Mouse (Mus musculus) mouse trophoblast stem cell (cell line): ENCODE data around the gene Romo1.
"Not testable (repeated sequence)": the region's sequence is repeated elsewhere in the genome, so short reads cannot be mapped to it uniquely, and the experiment has no call there.

ENCODE experiments used
- in situ Hi-C, 2 experiments: fragments of 300-500 bp; cut with MseI, MboI; formaldehyde crosslinking; loops; 2 replicates in 1 of 2; 3 replicates in 1 of 2; pipeline ENCODE4 v1.15.1; 2025

Romo1 gene

DNA sequence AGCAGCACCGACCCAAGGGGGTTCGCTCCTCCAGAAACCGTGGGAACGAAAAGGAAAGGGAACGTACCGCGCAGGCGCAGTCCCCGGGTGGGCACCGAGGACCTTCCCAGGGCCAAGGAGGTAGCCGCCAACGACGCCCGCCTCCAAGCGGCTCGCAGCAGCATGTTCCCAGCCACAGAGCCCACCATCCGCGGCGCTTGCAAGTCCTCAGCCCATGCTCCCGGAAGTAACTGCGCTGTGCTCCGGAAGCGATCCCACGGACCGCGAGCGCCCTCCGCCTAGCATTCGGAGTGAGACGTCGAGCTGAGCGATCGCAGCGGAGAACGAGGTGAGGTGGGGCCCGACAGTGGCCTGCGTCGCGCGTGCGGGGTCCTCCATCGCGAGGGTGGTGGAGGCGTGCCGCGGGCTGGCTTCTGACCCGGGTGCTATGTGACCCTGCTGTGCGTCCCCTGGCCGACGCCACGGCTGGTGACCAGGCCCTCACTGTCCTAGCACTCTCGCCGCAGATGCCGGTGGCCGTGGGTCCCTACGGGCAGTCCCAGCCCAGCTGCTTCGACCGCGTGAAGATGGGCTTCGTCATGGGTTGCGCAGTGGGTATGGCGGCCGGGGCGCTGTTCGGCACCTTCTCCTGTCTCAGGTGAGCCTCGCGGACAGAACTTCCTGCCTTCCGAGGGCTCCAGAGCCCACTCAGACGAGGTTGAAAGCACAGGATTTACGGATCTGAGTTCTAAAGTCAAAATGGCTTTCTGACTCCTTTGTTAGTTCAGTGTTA is at the start of gene Romo1, which contains the start of gene Nfs1:
Gene Romo1, plus strand, starts transcription at position 87 of the 772 bp plus-strand sequence.
Gene Nfs1, minus strand, starts transcription at position 234 of the 772 bp plus-strand sequence.
- in situ Hi-C loops = no loop called here

DNA sequence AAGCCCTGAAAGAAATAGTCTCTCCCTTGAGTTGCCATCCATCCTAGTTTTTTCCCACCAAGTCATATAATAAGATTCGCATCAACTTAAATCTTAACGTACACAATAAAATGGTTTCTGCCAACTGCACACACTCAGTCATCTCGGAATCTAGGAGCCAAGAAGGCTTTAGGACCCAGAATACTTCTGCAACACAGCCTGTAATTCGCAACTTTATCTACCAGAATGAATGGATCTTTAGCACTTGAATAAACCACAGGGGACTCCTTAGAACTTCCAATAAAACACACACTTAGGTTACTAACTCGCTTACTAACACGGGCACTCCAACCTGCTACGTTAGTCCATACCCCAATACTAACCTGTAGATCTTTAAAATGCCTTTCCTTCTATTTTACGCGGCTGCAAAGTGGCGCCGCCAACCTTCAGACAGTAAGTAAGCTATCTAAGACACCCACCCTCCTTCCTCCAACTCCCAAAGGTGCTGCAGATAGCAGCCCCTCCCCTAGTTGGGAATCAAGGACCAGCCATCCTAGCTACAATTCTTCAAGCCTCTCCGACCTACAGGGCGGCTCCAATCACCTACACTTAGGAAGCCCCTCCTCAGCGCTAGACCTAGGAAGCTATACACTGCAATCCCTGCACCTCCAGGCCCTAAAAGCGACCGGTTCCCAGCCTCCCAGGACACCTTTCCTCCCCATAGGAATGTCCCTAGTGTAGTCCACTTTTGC is 33.0 kb upstream of the Romo1 start:
- in situ Hi-C loops = no loop called here

DNA sequence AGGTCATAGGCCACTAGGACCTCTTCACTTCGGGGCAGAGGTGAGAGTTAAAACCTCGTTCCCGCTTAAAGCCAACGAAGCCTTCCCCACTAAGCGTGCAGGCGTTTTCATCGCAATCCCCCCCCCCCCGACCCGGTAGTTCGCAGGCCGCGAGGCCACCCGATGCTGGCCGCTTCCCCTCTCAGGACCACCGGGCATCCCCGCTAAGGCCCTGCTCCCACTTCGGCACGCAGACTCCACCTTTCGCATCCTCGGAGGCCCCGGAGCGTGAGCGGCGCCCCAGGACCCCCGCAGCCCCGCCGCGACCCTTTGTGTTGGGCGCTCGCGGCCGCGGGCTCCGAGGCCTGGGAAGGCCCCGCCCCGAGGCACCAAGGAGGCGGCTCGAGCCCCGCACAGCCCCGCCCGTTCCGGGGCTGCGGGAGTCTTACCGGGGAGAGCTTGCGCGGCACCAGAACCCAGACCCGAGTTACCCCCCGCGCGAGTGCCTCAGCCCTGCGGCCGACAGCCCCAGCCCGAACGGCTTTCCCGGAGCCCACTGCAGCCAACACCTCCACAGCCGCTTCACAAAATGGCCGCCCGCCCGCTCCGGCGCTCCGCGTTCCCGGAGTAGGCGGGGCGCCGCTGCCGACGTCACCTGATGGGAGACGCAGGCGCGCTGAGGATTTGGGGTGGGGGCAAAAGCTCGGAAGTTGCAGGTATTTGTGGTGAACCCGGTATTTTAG is 32.3 kb upstream of the Romo1 start, which contains the start of the genes Cpne1 and Rbm12:
Gene Cpne1, minus strand, starts transcription at position 608 of the 722 bp plus-strand sequence.
Gene Rbm12, minus strand, starts transcription at position 621 of the 722 bp plus-strand sequence.
- in situ Hi-C loops = no loop called here

DNA sequence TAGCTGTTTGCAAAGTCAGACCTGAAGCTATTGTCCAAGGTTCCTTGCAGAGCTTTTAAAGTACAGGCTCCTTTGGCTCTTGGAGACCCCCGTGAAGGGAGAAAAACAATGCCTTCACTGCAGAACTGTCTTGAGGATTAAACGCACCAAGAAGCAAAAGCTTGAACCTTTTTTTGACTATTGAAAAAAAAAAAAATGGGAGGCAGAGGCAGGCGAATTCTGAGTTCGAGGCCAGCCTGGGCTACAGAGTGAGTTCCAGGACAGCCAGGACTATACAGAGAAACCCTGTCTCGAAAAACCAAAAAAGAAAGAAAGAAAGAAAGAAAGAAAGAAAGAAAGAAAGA is 31.8 kb upstream of the Romo1 start:
- in situ Hi-C loops = not testable (repeated sequence)

DNA sequence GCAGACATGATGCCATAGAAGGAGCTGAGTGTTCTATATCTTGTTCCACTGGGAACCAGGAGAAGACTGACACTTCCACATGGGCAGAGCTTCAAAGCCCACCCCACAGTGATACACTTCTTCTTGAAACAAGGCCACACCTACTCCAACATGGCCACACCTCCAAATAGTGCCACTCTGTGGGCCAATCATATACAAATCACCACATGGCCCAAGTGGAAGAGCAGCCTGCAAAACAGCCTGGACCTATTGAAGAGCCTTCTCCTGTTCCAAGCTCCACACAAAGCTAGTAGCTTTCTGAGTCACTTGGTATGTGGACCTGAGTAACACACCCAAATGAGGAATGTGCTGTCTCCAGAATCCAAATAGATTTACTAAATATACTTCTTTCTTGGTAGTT is 24.3 kb upstream of the Romo1 start:
- in situ Hi-C loops = no loop called here

DNA sequence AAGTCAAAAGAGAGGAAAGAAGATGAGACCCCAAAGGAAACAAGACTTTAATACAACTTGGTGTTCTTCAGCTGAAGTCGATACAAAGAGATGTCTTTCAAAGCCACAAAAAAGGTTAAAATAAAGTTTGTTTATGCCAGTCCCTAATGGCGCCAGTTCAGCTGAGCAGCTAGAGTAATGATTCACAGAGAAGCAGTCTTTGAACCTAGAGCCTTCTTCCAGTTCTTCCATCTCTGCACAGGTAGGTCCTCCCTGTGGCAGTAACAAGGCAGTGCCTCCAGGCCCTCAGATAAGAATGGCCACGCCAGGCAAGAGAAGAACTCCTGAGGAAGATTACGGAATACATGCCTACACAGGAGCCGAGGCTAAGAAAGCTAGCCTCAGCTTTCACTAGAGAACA is 20.1 kb upstream of the Romo1 start:
- in situ Hi-C loops = no loop called here

DNA sequence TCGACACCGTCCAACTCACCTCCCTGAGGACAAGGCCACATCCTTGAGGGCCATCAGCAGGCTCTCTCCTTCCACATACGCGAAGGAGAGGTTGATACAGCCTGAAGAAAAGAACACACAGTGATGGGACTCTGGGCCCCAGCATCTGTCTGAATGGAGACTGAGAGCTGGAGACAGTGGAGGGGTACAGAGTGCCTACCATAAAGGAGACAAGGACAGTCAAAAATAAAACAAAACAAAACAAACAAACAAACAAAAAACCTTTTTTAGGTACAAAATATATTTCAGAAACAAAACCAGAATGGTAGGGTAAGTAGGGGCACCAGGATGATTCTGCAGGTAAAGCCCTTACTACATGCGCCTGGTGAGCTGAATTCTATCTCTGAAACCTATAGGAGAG is 16.8 kb upstream of the Romo1 start, which contains the start of gene Gm28036:
Gene Gm28036, minus strand, starts transcription at position 101 of the 400 bp plus-strand sequence.
- in situ Hi-C loops = no loop called here

DNA sequence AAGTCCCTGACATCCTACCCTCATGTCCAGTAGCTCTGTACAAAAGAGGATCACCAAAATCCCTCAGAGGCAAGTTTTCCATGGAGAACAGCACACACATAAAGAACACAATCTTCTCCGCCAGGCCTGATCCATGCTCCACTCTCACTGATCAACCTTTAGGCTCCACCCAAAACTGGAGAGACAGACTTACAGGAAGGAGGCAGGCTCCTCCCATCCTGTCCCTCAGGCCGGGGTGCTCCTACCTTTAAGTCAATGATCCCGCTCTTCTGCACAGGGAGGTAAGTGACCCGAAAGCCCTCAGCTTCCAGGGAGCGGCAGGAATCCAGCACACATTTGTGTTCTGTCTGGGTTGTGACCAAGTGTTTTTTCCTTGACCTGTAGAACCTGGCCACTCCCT is 9.7 kb upstream of the Romo1 start:
- in situ Hi-C loops = no loop called here

DNA sequence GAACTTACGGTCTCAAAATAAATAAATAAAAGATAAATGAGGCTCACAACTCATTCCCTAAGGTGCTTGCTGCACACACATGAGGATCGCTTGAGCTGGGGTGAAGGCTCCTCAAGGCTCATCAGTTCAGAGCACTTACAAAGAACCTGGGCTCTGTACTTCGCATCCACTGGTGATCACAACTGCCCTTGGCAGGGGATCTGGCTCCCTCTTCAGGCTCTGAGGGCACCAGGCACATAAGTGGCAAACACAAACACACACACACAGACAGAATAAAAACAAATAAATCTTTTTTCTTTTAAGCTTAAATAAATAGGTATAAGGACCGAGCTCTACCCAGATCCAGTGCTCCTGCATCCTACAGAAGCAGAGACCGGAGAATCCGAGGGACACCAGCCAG is 8.1 kb upstream of the Romo1 start:
- in situ Hi-C loops = no loop called here

DNA sequence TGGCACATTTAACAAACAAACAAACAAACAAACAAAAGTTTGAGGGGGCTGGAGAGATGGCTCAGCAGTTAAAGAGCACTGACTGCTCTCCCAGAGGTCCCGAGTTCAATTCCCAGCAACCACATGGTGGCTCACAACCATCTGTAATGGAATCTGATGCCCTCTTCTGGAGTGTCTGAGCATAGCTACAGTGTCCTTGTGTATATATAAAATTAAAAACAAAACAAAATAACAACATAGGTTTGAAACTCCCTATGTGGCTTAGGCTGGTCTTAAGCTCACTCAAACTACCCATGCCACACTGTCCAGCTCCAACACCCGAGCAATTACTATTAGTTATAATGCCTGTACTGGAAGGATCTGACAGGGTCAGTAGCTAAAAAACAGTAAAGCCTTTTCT is 1.0 kb upstream of the Romo1 start:
- in situ Hi-C loops = no loop called here

DNA sequence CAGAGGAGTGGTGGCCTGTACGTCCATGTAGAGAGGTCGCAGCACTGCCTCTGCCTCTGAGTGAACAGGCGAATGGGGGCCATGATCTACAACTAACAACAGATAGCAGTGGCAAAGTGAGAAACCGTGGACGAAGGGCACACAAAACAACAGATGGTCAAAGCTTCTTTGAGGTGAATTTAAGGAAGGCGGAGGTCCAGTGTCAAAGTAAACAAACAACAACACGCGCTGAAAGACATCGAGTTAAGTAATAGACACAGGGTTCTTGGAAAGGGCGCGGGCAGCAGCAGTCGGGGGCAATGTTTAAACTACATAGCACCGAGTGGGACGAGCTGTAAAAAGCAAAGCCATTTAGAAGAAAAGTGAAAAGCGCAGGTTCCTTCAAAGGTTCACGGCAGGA is 472 bp upstream of the Romo1 start:
- in situ Hi-C loops = no loop called here

DNA sequence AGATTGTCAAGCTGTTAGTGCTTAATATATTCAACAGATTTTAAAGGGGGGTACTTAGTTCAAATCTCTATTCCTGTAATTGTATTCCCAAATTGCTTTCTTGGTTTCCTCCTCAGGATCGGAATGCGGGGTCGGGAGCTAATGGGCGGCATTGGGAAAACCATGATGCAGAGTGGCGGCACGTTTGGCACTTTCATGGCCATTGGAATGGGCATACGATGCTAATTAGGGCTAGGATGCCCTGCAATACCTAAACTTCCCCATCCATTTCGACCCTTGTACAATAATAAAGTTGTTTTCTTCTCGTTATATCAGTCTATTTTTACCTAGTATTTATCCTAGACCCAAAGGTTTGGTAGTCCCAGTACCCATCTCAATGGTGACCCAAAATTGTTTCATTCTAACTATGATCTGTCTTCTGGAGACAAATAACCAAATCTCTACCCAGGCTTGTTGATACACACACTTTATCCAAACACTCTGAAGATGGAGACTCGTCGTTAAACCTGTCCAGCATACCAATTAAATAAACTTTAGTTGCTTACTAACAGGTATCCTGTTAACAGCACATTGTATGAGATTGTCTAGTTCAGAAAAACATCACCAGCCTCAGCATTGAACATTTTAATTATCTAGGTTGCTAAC is 1.8 kb downstream of the Romo1 start:
- in situ Hi-C loops = no loop called here

DNA sequence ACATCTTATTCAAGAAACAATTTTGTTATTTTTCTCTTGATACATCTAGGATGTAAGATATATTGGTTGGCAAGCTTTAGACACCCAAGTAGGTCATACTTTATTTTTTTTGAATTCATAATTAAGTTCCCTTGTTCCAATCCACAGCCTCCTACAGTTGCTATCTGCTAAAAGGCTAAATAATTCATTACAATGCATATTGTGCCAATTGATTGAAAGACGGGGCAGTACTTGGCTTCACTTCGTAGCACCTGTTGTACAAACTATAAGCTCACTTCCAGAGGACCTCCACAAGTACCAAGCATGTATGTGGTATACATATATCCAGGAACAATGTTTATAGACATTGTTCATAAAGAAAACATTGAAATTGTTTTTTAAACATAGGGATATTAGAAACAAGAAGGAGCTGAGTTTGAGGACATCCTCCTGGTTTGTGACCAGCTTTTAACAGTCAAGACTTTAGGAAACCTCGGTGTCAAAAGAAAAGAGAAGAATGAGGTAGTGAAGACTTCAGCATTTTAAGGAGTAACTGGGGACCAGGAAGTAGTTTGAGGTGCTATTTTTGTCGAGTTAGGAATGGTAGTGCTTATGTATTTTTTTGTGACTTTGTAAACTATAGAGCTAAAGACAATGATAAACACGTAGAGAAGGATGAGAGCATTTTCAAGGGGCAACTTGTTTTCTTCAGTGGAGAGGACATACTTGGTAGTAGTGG is 2.6 kb downstream of the Romo1 start:
- in situ Hi-C loops = no loop called here

DNA sequence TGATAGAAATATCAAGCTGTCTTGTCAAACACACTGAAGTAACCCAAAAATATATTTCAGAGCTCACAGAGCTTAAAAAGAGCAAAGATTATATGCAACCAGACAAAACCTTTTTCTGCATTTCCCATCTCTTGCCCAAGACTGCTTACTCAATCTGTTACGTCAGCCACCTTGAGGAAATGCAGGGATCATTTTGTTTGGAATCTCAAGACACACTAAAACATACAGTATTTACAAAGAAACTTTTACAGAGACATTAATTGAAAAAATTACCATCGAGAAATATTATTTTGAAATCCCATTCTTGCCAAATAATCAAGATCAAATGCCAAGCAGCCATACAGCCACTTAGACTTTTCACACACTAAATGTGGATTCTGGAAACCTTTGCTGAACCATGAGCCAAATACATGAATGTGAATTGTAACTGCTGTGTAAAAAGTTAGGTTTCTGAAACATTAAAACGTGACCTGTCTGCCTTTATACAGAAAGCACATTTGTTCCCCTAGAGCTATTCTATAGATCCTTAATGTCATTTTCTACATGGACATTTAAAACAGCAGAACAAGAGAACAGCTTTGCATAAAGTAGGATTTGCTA is 3.6 kb downstream of the Romo1 start:
- in situ Hi-C loops = no loop called here

DNA sequence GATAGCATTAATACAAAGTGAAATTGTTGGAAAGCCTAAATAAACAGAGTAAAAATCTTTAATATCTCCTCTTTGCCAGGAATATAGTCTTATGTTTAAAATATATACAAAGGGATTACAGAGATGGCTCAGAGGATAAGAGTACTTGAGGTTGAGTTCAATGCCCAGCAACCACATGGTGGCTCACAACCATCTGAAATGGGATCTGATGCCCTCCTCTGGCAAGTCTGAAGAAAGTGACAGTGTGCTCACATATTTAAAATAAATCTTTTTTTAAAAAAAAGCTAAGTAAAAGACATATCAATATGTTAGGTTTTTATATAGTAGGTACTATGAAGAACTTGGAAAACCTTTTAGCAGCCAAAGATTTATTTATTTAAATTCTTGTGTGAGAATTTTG is 7.7 kb downstream of the Romo1 start:
- in situ Hi-C loops = no loop called here

DNA sequence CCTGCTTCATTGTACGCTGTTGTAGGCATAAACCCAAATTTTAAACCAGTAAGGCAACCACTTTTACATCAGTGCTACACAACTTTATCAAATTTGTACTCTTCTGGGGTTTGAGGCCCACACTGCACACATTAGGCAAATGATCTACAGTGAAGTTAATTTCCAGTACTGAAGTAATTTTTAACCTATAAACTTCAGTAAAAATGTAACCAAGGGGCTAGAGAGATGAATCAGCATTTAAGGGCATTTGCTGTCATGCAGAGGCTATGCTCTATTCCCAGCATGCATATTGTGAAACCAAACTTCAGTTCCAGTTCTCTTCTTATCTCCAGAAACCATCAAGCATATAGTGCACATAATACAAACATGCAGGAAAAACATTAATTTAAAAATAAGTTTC is 21.6 kb downstream of the Romo1 start:
- in situ Hi-C loops = no loop called here

DNA sequence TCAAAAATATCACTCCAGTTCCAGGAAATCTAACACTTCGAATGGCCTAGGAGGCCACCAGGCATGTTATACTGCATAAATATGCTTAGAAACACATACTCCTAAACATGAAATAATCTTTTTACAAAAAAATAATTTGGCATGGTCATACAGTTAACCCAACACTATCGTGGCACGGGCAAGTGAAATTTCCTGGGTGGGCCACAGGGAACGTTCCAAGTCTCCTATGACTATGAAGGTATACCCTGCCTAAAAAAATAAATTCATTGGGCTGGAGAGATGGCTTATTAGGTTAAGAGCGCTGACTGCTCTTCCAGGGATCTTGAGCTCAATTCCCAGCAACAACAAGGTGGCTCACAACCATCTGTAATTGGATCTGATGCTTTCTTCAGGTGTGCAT is 22.7 kb downstream of the Romo1 start:
- in situ Hi-C loops = no loop called here

DNA sequence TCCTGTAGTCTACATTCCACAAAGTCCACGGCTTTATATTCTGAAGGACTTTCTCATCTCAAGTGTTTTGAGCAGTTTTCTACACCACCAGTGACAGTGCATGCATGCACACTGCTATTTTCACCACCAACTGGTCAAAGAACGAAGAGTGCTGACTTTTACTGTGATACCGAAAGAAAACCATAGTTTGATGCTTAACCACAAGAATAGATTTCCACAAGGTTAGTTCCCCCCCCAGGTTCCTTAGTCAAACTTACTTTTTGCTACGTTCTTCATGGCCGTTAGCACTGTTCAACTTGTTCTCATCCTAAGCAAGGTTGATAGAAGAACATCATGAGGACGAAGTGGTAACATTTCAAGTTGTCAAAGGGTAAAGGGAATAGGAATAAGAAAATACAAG is 33.2 kb downstream of the Romo1 start:
- in situ Hi-C loops = no loop called here

DNA sequence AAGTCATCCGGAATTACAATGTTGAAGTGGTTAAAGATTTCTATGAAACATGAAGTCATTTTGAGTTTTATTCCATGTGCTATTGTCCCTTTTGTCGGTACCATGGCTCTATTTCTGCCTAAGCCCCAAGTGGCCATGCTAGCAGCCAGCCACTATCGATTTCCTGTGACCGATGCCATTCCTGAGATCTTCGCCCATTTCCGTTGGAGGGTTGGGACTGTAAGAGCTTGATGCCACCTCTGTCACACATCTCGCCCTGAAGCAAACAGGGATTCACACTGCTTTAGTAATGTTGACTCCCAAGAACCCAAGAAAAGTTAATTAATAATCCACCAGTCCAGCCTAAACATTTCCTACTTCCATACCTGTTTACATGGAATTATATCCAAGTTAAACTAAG is 33.8 kb downstream of the Romo1 start:
- in situ Hi-C loops = no loop called here

DNA sequence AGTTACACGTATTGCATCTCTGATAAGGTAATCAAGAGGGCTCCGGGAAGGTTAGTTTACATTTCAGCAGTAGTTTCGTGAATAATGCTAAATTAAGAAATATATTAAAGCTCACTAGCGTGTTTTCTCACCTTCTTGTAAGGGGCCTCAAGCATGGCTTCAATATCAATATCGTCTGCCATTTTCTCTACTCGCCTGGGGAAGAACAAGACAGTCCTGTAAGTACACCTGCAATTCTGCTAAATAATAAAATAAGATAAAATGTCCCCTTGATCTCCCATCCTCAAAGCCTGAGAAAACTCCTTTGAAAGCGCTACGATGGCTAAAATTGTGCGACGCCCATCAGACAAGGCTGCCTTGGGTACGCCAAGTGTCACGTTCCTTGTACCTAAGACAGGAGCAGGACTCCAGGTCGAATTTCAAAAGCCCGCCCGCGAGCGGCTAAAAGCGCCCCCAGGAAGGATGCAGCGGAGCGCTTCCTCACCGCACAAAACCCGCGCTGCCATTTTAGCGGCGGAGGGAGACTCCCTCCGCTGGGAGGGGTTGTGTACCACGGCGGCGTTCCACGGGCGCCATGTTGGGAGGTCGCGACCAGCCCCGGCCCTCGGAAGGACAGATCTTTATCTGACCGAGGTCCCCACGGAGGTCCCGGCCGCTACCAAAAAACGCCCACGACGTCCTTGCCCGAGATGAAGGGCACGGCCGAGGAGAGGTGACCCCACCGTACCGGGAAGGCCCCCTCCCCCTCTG is 35.4 kb downstream of the Romo1 start:
- in situ Hi-C loops = no loop called here
